Mouse (Mus musculus) heart, embryonic 14.5 days (tissue): ENCODE data around the gene Ebf1. TPM values are rescaled to one million over a fixed set of nuclear protein-coding genes. Genes with fewer than 3 reads are reported as not detected.

Experiments
- ATAC-seq: fragments of 200-750 bp; cut with Nextera tagmentation; 2 replicates; pipeline ENCODE4 v1.8.0; 2017; ENCODE audit warnings: low read depth, moderate TSS enrichment; ENCODE audit not compliant: insufficient number of reproducible peaks, insufficient read depth, low FRiP score
- H3K27ac ChIP-seq, 2 experiments: fragments of 200-500 bp in 1 of 2; fragments of 300-500 bp in 1 of 2; sonication (generic) in 1 of 2; replicated peaks in 1 of 2; 2 replicates each; pipeline ENCODE4 v1.5.1; 2012 to 2014; ENCODE audit warnings: low read depth in 2 of 2, low read length in 2 of 2, control low read depth in 1 of 2, mild to moderate bottlenecking in 1 of 2, mixed read lengths in 1 of 2; ENCODE audit not compliant: control insufficient read depth in 1 of 2, insufficient read depth in 1 of 2
- H3K27me3 ChIP-seq: fragments of 300-500 bp; sonication (generic); 2 replicates; pipeline ENCODE4 v1.6.1; 2014; ENCODE audit warnings: mild to moderate bottlenecking, low read length, control low read depth; ENCODE audit not compliant: control insufficient read depth, insufficient read depth
- H3K36me3 ChIP-seq: fragments of 300-500 bp; sonication (generic); 2 replicates; pipeline ENCODE4 v1.6.1; 2014; ENCODE audit warnings: mild to moderate bottlenecking, control low read depth, low read length, mixed read lengths; ENCODE audit not compliant: control insufficient read depth, insufficient read depth
- H3K4me1 ChIP-seq, 2 experiments: fragments of 200-500 bp in 1 of 2; fragments of 300-500 bp in 1 of 2; sonication (generic) in 1 of 2; 2 replicates each; pipeline ENCODE4 v1.6.1; 2012 to 2014; ENCODE audit warnings: low read length in 2 of 2, control low read depth in 1 of 2, mixed read lengths in 1 of 2; ENCODE audit not compliant: control insufficient read depth in 2 of 2, insufficient read depth in 2 of 2
- H3K4me2 ChIP-seq: fragments of 300-500 bp; sonication (generic); 2 replicates; pipeline ENCODE4 v1.6.1; 2014; ENCODE audit warnings: mild to moderate bottlenecking, low read length
- H3K4me3 ChIP-seq, 2 experiments: fragments of 200-500 bp in 1 of 2; fragments of 300-500 bp in 1 of 2; sonication (generic) in 1 of 2; 2 replicates each; pipeline ENCODE4 v1.5.1; 2012 to 2014; ENCODE audit warnings: low read length in 2 of 2, mild to moderate bottlenecking in 2 of 2, control low read depth in 1 of 2, low read depth in 1 of 2, moderate library complexity in 1 of 2; ENCODE audit not compliant: control insufficient read depth in 1 of 2, insufficient read depth in 1 of 2
- H3K9ac ChIP-seq: fragments of 300-500 bp; sonication (generic); 2 replicates; pipeline ENCODE4 v1.6.1; 2014; ENCODE audit warnings: mild to moderate bottlenecking, low read length
- H3K9me3 ChIP-seq: fragments of 300-500 bp; sonication (generic); 2 replicates; pipeline ENCODE4 v1.6.1; 2016; ENCODE audit warnings: low read length, control low read depth; ENCODE audit not compliant: control insufficient read depth
- WGBS: fragments of 180-500 bp; shearing (Covaris S2); extraction: QIAGEN DNeasy Blood & Tissue Kit; methylation state at CpG from one replicate; pipeline ENCODE4 v1.1.7; 2014; 5-methylcytosine and 5-hydroxymethylcytosine counted together
- polyA plus RNA-seq: library from polyadenylated mRNA; unstranded; fragments of >200 nt; fragmentation: Nextera tagmentation; extraction: Ambion mirVana; gene quantifications from 2 replicates; pipeline ENCODE4 v1.2.1, GENCODE M21; 2014

Gene Ebf1
- polyA plus RNA-seq, 1 experiment from 2014 or later: 17.0 TPM

DNA sequence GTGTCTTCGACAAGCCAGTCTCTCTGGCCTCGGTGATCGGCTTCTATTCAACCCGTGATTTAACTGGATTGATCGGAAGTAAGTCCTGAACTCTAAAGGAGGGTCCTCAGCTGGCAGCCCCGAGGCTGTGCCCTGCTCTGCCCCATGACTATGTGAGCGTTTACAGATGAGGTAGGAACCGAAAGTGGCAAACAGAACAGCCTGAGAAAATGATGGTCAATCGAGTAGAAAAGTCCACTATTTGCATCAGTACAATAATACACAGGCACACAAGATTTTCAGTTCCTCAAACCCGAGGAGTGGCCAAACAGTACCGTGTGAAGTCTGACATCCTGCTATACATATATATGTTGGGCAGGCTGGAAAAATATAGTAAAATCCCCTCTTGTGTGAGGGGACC, 147.9 kb downstream of the Ebf1 start:
- no peak overlapping the region for H3K4me2 ChIP-seq
- H3K9me3 ChIP-seq: no peaks in the 10 kb centered on the region
- no peaks in the 10 kb centered on the region for H3K36me3 ChIP-seq
- no peak overlapping the region for H3K9ac ChIP-seq
- H3K4me3 ChIP-seq: no peak overlapping the region
- H3K27me3 ChIP-seq: no peaks in the 10 kb centered on the region
- WGBS: 85% methylated on average over 11 of the region's 11 CpGs
- ATAC-seq: no peak
- no peak overlapping the region for H3K27ac ChIP-seq
- H3K4me1 ChIP-seq: peaks cover 14 to 26% of the 10 kb centered on the region in 2 experiments

- Histone ChIP-seq H3K4me1 (peaks cover 20 to 23% of the 10 kb centered on the region in 2 experiments), H3K9me3 (no peaks in the 10 kb centered on the region), H3K27me3 (no peaks in the 10 kb centered on the region), H3K4me2 (no peak overlapping the region), H3K27ac (no peak overlapping the region), H3K9ac (no peak overlapping the region), H3K36me3 (no peaks in the 10 kb centered on the region), H3K4me3 (no peak overlapping the region)
- ATAC-seq: no peak
- 83% methylated on average over 5 of the region's 5 CpGs for WGBS
These were observed 149.1 kb downstream of the Ebf1 start for GRCm38 (mm10) chr11:44766246-44766645.

DNA sequence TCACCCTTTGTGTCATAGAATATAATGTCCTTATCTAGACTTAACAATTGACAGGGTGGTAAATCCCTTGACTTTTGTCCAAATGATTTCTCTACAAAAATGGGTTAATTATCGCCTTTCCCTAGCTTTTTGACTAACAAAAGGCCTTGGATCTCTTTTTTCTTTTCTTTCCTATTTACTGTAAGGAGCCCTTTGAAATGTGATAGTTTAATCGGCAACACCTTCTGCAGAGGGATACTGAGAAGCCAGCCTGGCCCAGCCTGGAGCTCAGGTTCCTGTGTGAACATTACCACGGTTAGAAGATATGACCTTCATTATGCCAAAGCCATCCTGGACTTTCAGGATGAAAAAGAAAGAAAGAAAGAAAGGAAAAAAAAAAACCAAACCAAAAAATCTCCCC, 150.2 kb downstream of the Ebf1 start:
- Histone ChIP-seq H3K27ac (no peak overlapping the region), H3K36me3 (no peaks in the 10 kb centered on the region), H3K4me3 (no peak overlapping the region), H3K9me3 (no peaks in the 10 kb centered on the region), H3K4me1 (peaks cover 15 to 21% of the 10 kb centered on the region in 2 experiments), H3K4me2 (no peak overlapping the region), H3K9ac (no peak overlapping the region), H3K27me3 (no peaks in the 10 kb centered on the region)
- no peak for ATAC-seq
- 29% methylated on average over 3 of the region's 3 CpGs for WGBS

DNA sequence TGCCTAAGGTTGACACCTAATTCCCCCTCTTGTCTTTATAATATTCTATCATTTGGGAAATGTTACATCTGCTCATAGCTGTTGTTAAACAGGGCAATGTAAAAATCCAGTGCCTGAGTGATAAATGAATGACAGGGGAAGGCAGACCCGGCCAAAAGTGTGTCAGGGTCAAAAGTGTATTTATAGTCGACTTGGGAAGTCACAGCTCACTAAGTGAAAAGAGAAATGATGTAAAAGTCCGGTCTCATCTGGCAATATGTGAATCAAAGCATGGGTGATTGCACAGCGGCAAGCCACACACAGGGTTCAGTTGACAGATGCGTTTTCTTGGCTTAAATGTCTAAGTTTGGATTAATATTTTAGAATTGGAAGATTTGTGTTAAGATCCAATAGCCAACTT, 151.2 kb downstream of the Ebf1 start:
- no peak for ATAC-seq
- Histone ChIP-seq H3K4me3 (no peak overlapping the region), H3K36me3 (no peaks in the 10 kb centered on the region), H3K27ac (no peak overlapping the region), H3K27me3 (no peaks in the 10 kb centered on the region), H3K4me1 (peaks cover 15 to 21% of the 10 kb centered on the region in 2 experiments), H3K9ac (no peak overlapping the region), H3K9me3 (no peaks in the 10 kb centered on the region), H3K4me2 (no peak overlapping the region)
- WGBS: 58% methylated on average over 5 of the region's 5 CpGs

GRCm38 (mm10) chr11:44770989-44771564, 154.0 kb downstream of the Ebf1 start:
- no peaks in the 10 kb centered on the region for H3K36me3 ChIP-seq
- H3K27ac ChIP-seq: peak overlapping the region in 1 of 2 experiments; percentile 43; a peak in 3 of 4 replicates
- peaks cover 10 to 14% of the 10 kb centered on the region in 2 experiments for H3K4me1 ChIP-seq
- ATAC-seq: peak; percentile 37
- no peaks in the 10 kb centered on the region for H3K27me3 ChIP-seq
- peak overlapping the region; percentile 25; the same call in 1 of the 2 replicates for H3K4me2 ChIP-seq
- no peak overlapping the region for H3K4me3 ChIP-seq
- no peaks in the 10 kb centered on the region for H3K9me3 ChIP-seq
- WGBS: 26% methylated on average over 11 of the region's 11 CpGs
- H3K9ac ChIP-seq: no peak overlapping the region

DNA sequence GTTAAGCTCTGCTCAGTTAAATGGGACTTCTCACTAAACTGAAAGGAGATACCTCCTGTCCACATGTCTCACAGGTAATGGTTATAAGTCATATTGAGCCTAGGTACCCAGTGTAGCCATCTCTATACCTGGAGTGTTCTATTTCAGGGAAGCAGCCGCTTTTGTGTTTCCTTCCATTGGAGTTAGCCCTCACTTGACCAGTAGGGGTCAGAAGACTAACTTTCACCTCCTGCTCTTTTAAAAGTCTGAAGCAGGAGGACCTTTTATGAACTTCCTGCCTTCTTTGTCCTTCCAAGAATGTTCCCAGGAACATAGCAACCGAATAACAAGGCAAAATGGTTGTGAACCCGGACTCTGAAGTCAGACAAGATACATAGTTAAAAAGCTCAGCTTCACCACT, 157.3 kb downstream of the Ebf1 start:
- no peak for ATAC-seq
- Histone ChIP-seq H3K9me3 (no peaks in the 10 kb centered on the region), H3K4me3 (no peak overlapping the region), H3K4me2 (no peak overlapping the region), H3K27me3 (no peaks in the 10 kb centered on the region), H3K36me3 (no peaks in the 10 kb centered on the region), H3K27ac (no peak overlapping the region), H3K4me1 (peaks cover 6 to 10% of the 10 kb centered on the region in 2 experiments), H3K9ac (no peak overlapping the region)
- WGBS: 61% methylated on average over 3 of the region's 3 CpGs

DNA sequence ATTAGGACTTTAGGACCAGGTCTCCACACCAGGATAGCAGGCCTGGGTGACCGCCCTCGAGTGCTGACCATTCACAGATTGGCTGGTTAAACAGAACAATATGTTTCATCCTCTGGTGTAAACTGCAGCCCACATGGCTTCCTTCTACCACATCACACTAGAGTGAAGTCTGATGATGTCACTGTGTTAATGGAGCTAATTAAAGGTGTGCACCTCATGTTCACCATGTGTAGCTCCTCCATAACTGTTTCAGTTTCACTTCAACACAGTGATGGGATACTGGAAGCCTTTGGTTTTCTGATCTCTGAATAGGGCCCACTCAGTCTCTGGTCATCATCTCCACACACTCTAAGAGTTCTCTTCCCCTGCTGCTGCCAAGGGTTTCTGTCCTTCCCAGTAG, 158.4 kb downstream of the Ebf1 start:
- H3K4me1 ChIP-seq: peaks cover 3 to 6% of the 10 kb centered on the region in 2 experiments
- no peak overlapping the region for H3K9ac ChIP-seq
- ATAC-seq: no peak
- no peaks in the 10 kb centered on the region for H3K27me3 ChIP-seq
- H3K4me3 ChIP-seq: no peak overlapping the region
- WGBS: 85% methylated on average over 2 of the region's 2 CpGs
- no peak overlapping the region for H3K4me2 ChIP-seq
- no peak overlapping the region for H3K27ac ChIP-seq
- H3K9me3 ChIP-seq: no peaks in the 10 kb centered on the region
- H3K36me3 ChIP-seq: no peaks in the 10 kb centered on the region

GRCm38 (mm10) chr11:44776556-44776955, 159.4 kb downstream of the Ebf1 start:
- Histone ChIP-seq H3K4me3 (no peak overlapping the region), H3K4me1 (no peaks in the 10 kb centered on the region), H3K9me3 (no peaks in the 10 kb centered on the region), H3K27ac (no peak overlapping the region), H3K4me2 (no peak overlapping the region), H3K27me3 (no peaks in the 10 kb centered on the region), H3K9ac (no peak overlapping the region), H3K36me3 (no peaks in the 10 kb centered on the region)
- no peak for ATAC-seq
- 68% methylated on average over 2 of the region's 2 CpGs for WGBS
